ENCODE assay signal across 8 mouse cellular contexts in genomic region chr2:128126591-128127051, GRCm38 (mm10). TPM values are rescaled to one million over a fixed set of nuclear protein-coding genes. Genes with fewer than 3 reads are reported as not detected.
A peak's percentile ranks its signal among the peaks of the same experiment; 100 is the strongest.
DNase-seq lines count a peak whose midpoint lies in the region; ATAC-seq and TF ChIP-seq lines count a peak whose summit lies in the region.

No protein-coding gene starts in this region.

- peak overlapping the region; percentile 82 for H3K9ac ChIP-seq in heart, embryonic 12.5 days
- H3K9ac ChIP-seq in limb, embryonic 13.5 days = peak overlapping the region; percentile 76
- H3K9ac ChIP-seq in midbrain, postnatal 0 days (replicated peaks; ENCODE audit: low read length, poor library complexity, severe bottlenecking) = peak overlapping the region; percentile 42

- H3K36me3 ChIP-seq in spleen, adult 2 months (ENCODE audit: control insufficient read depth, insufficient read depth, low read length) = peaks cover 12% of the 10 kb centered on the region
- peaks cover 20% of the 10 kb centered on the region for H3K36me3 ChIP-seq in heart, embryonic 12.5 days
- peaks cover 18% of the 10 kb centered on the region for H3K36me3 ChIP-seq in limb, embryonic 13.5 days
- H3K36me3 ChIP-seq in midbrain, postnatal 0 days (ENCODE audit: insufficient read depth, low read length) = no peaks in the 10 kb centered on the region

- no peaks in the 10 kb centered on the region; the same call in 1 of the 2 replicates for H3K27me3 ChIP-seq in cerebellum, adult 2 months (ENCODE audit: control insufficient read depth, insufficient read depth, low read length)
- no peaks in the 10 kb centered on the region; the same call in none of the 2 replicates for H3K27me3 ChIP-seq in spleen, adult 2 months (ENCODE audit: control insufficient read depth, insufficient read depth, low read length)
- H3K27me3 ChIP-seq in heart, embryonic 12.5 days (replicated peaks) = 0 out of 2 replicates have a peak, but pooled peaks cover 7% of the 10 kb centered on the region
- peaks cover 38% of the 10 kb centered on the region for H3K27me3 ChIP-seq in limb, embryonic 13.5 days
- peaks cover 25% of the 10 kb centered on the region for H3K27me3 ChIP-seq in midbrain, postnatal 0 days (ENCODE audit: insufficient read depth, low read length)

- H3K4me1 ChIP-seq in cerebellum, adult 2 months (ENCODE audit: control insufficient read depth, insufficient read depth, low read length) = peaks cover 3% of the 10 kb centered on the region
- H3K4me1 ChIP-seq in spleen, adult 2 months (ENCODE audit: control insufficient read depth, insufficient read depth, insufficient read length) = peaks cover 22% of the 10 kb centered on the region
- peaks cover 33% of the 10 kb centered on the region for H3K4me1 ChIP-seq in heart, embryonic 12.5 days (replicated peaks)
- H3K4me1 ChIP-seq in limb, embryonic 13.5 days = peaks cover 63% of the 10 kb centered on the region
- peaks cover 17% of the 10 kb centered on the region; the same call in 1 of the 2 replicates for H3K4me1 ChIP-seq in midbrain, postnatal 0 days (ENCODE audit: insufficient read depth, low read length)

- H3K4me2 ChIP-seq in heart, embryonic 12.5 days = peak overlapping the region; percentile 98
- H3K4me2 ChIP-seq in limb, embryonic 13.5 days (replicated peaks) = peak overlapping the region; percentile 97
- H3K4me2 ChIP-seq in midbrain, postnatal 0 days (ENCODE audit: low read depth, low read length, poor library complexity, severe bottlenecking) = peak overlapping the region; percentile 98

- no peak for ATAC-seq in heart, embryonic 12.5 days (ENCODE audit: insufficient number of reproducible peaks, low FRiP score)
- ATAC-seq in limb, embryonic 13.5 days (ENCODE audit: low FRiP score, low read depth) = no peak
- no peak for ATAC-seq in midbrain, postnatal 0 days (ENCODE audit: low FRiP score)

- peak in 1 of 2 experiments; percentile 42 for DNase-seq in cerebellum, adult 2 months
- no peak for DNase-seq in cerebellum, adult 8-10 months
- DNase-seq in spleen, adult 2 months (ENCODE audit: low read depth in 1 of 2, low spot score in 2 of 2) = no peak
- no peak for DNase-seq in spleen, adult 12 weeks (ENCODE audit: low spot score)
- no peak for DNase-seq in midbrain, postnatal 0 days (ENCODE audit: low spot score)
- no peak for DNase-seq in left cerebral cortex, adult 8-10 months (ENCODE audit: low spot score in 2 of 2)

- TF ChIP-seq POLR2A in cerebellum, adult 2 months (IDR thresholded peaks at IDR 0.05; ENCODE audit: borderline replicate concordance, insufficient read depth, low read length) = no peak
- TF ChIP-seq POLR2A in spleen, adult 2 months (IDR thresholded peaks at IDR 0.05; ENCODE audit: low read depth, low read length) = no peak

- H3K9me3 ChIP-seq in heart, embryonic 12.5 days (replicated peaks) = no peaks in the 10 kb centered on the region
- H3K9me3 ChIP-seq in limb, embryonic 13.5 days = no peaks in the 10 kb centered on the region
- no peaks in the 10 kb centered on the region for H3K9me3 ChIP-seq in midbrain, postnatal 0 days (ENCODE audit: low read length)

- TF ChIP-seq CTCF in cerebellum, adult 2 months (IDR thresholded peaks at IDR 0.05; ENCODE audit: borderline replicate concordance, insufficient read depth, low read depth, low read length) = no peak
- no peak for TF ChIP-seq CTCF in spleen, adult 2 months (IDR thresholded peaks at IDR 0.05; ENCODE audit: extremely low read depth, insufficient read depth, insufficient read length, insufficient replicate concordance)
- no peak for TF ChIP-seq CTCF in midbrain, postnatal 0 days (IDR thresholded peaks at IDR 0.05)

- no peak overlapping the region for H3K27ac ChIP-seq in cerebellum, adult 2 months (ENCODE audit: insufficient read depth, low read length)
- peak overlapping the region; percentile 83; the same call in 1 of the 2 replicates for H3K27ac ChIP-seq in spleen, adult 2 months (ENCODE audit: insufficient read depth, low read length)
- H3K27ac ChIP-seq in heart, embryonic 12.5 days (ENCODE audit: poor library complexity, severe bottlenecking) = peak overlapping the region; percentile 81
- H3K27ac ChIP-seq in limb, embryonic 13.5 days = no peak overlapping the region; the same call in 1 of the 2 replicates
- H3K27ac ChIP-seq in midbrain, postnatal 0 days (ENCODE audit: low read depth, low read length) = no peak overlapping the region

- peak overlapping the region; percentile 75 for H3K4me3 ChIP-seq in cerebellum, adult 2 months (replicated peaks; ENCODE audit: insufficient read depth, low read depth, low read length)
- peak overlapping the region; percentile 96 for H3K4me3 ChIP-seq in spleen, adult 2 months (ENCODE audit: extremely low read depth, insufficient read depth, insufficient read length)
- peak overlapping the region; percentile 76 for H3K4me3 ChIP-seq in heart, embryonic 12.5 days
- H3K4me3 ChIP-seq in limb, embryonic 13.5 days = peak overlapping the region; percentile 79
- H3K4me3 ChIP-seq in midbrain, postnatal 0 days (ENCODE audit: low read depth, low read length) = peak overlapping the region; percentile 66

- under 1% methylated on average over 35 of the region's 35 CpGs for WGBS in cerebellum, adult 2 months
- under 1% methylated on average over 35 of the region's 35 CpGs for WGBS in spleen, adult 2 months
- WGBS in heart, embryonic 12.5 days = under 1% methylated on average over 35 of the region's 35 CpGs
- WGBS in limb, embryonic 13.5 days = under 1% methylated on average over 35 of the region's 35 CpGs
- 0% methylated on average over 32 of the region's 35 CpGs for WGBS in midbrain, postnatal 0 days

RNA-seq across cellular contexts. Expression of gene Bcl2l11, which starts 0.8 kb away (rescaled TPM):
- 5.2 and 5.8 TPM in 2 replicates for polyA plus RNA-seq in cerebellum, adult 2 months (2012; rRNA removed)
- 21.6 and 22.1 TPM in 2 replicates for polyA plus RNA-seq in spleen, adult 2 months (2012; rRNA removed)
- polyA plus RNA-seq in heart, embryonic 12.5 days (2016; fragmentation: Nextera tagmentation; extraction: Ambion mirVana) = 21.6 and 23.3 TPM in 2 replicates
- 25.8 and 27.8 TPM in 2 replicates for polyA plus RNA-seq in limb, embryonic 13.5 days (2015; fragmentation: Nextera tagmentation; extraction: Ambion mirVana)
- 6.5 and 13.1 TPM in 2 replicates for total RNA-seq in midbrain, postnatal 0 days (2014; rRNA removed)
- 3.7 and 5.1 TPM in 2 replicates for polyA plus RNA-seq in midbrain, postnatal 0 days (2015; fragmentation: Nextera tagmentation; extraction: Ambion mirVana)
- 1 to 10 TPM; 5.2 to 5.9 (median 5.4) TPM for total RNA-seq in left cerebral cortex, adult 8-10 months (2022)

Comparison
In these comparisons a context has a peak if more than half of its experiments do, and no peak if none do; other contexts are left out.
1. H3K27ac ChIP-seq: peak in spleen, adult 2 months (single experiment) and heart, embryonic 12.5 days (single experiment); none in cerebellum, adult 2 months (single experiment), limb, embryonic 13.5 days (single experiment) and midbrain, postnatal 0 days (single experiment).
2. Peak in every context shown above with its lines, with median percentiles within 50 percentile points of each other: H3K4me3 ChIP-seq, H3K4me2 ChIP-seq and H3K9ac ChIP-seq.